Comparison of ENCODE assay signal across 9 mouse cellular contexts in the genomic region with DNA sequence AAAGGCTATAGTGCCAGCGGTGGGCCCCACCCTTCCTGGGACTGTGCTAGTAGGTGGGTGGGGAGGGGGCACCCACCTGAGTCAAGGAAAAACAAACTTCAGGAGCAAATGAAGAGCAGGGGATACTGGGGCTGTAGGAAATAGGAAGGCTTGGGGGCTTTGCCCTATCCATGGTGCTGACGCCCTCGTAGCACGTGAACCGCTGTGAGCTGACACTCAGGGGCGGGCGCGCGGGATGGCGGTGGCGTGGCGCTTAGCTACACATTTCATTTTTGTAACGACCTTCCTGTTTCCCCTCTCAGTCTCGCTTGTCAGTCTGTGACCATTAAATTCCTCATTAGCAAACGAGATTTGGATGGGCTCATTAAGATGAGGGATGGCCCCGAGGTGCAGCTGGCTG. TPM values are rescaled to one million over a fixed set of nuclear protein-coding genes. Genes with fewer than 3 reads are reported as not detected.
DNase-seq lines count a peak whose midpoint lies in the region; ATAC-seq and TF ChIP-seq lines count a peak whose summit lies in the region.
"Had no signal": no experiment of that assay in that cellular context is flagged by ENCODE, and none has a peak within 500 bp of the region (broad histone marks: within the 10 kb centered on the region; RNA-seq: fewer than 3 reads in every experiment).

No protein-coding gene starts in this region.

- H3K9me3 ChIP-seq in limb, embryonic 14.5 days (ENCODE audit: control insufficient read depth, low read length): no peaks in the 10 kb centered on the region

- no peak overlapping the region for H3K4me2 ChIP-seq in limb, embryonic 14.5 days (replicated peaks; ENCODE audit: low read depth, low read length, severe bottlenecking)

- no peak for TF ChIP-seq POLR2A in limb, embryonic 14.5 days (IDR thresholded peaks at IDR 0.05; ENCODE audit: borderline replicate concordance, extremely low read depth, insufficient read depth, insufficient read length)

- no peaks in the 10 kb centered on the region for H3K36me3 ChIP-seq in limb, embryonic 14.5 days (ENCODE audit: control insufficient read depth, insufficient read depth, low read length)

- ATAC-seq in limb, embryonic 14.5 days (ENCODE audit: low FRiP score, low read depth): no peak

- H3K27me3 ChIP-seq in limb, embryonic 14.5 days (ENCODE audit: control insufficient read depth, insufficient read depth, low read length): no peaks in the 10 kb centered on the region

- no peak overlapping the region for H3K9ac ChIP-seq in limb, embryonic 14.5 days (ENCODE audit: low read depth, low read length, severe bottlenecking)
- H3K9ac ChIP-seq: liver, embryonic 14.5 days had no signal

- no peaks in the 10 kb centered on the region for H3K4me1 ChIP-seq in limb, embryonic 14.5 days (ENCODE audit: control insufficient read depth, insufficient read depth, low read length)

- no peak overlapping the region for H3K27ac ChIP-seq in limb, embryonic 14.5 days (replicated peaks; ENCODE audit: low read depth, low read length)
- H3K27ac ChIP-seq: liver, embryonic 14.5 days had no signal

- 5% methylated on average over 16 of the region's 16 CpGs for WGBS in limb, embryonic 14.5 days

- peak; percentile 75 for DNase-seq in embryo, embryonic 10 days (ENCODE audit: low spot score)
- no peak for DNase-seq in embryo, embryonic 9.5 days (ENCODE audit: extremely low spot score)
- DNase-seq in thymus, postnatal 14 days: peak; percentile 35
- DNase-seq in thymus, adult 18-20 months: no peak
- DNase-seq in limb, embryonic 14.5 days (ENCODE audit: low spot score): peak; percentile 63
- peak; percentile 72 for DNase-seq in retina, postnatal 1 day
- no peak for DNase-seq in heart, adult 11 months
- no peak for DNase-seq in left cerebral cortex, postnatal 25 days (ENCODE audit: low spot score in 2 of 2)

- H3K4me3 ChIP-seq in limb, embryonic 14.5 days (replicated peaks; ENCODE audit: low read length): no peak overlapping the region

- intact Hi-C loops in left cerebral cortex, postnatal 25 days (cut with DNase I): no loop called here

RNA-seq across cellular contexts. Expression of a gene that starts 15.8 kb away (rescaled TPM):
- polyA plus RNA-seq in limb, embryonic 14.5 days (2012; rRNA removed): 1,565 and 2,419 TPM in 2 replicates
- 1,011 and 1,139 TPM in 2 replicates for polyA plus RNA-seq in limb, embryonic 14.5 days (2014; fragmentation: Nextera tagmentation; extraction: Ambion mirVana)
- 100 to 1,000 TPM; 765 to 799 TPM for total RNA-seq in left cerebral cortex, postnatal 25 days (2021)

RNA-seq across cellular contexts. Expression of a gene that starts 22.7 kb away (rescaled TPM):
- 16.9 and 21.3 TPM in 2 replicates for polyA plus RNA-seq in limb, embryonic 14.5 days (2012; rRNA removed)
- polyA plus RNA-seq in limb, embryonic 14.5 days (2014; fragmentation: Nextera tagmentation; extraction: Ambion mirVana): 21.7 and 25.9 TPM in 2 replicates
- 10 to 100 TPM; 18.6 to 21.4 TPM for total RNA-seq in left cerebral cortex, postnatal 25 days (2021)

Comparison
In these comparisons a context has a peak if more than half of its experiments do, and no peak if none do; other contexts are left out.
1. DNase-seq: peak in embryo, embryonic 10 days (single experiment), thymus, postnatal 14 days (single experiment), limb, embryonic 14.5 days (single experiment) and retina, postnatal 1 day (single experiment); none in embryo, embryonic 9.5 days (single experiment), thymus, adult 18-20 months (0 of 2), heart, adult 11 months (single experiment) and left cerebral cortex, postnatal 25 days (0 of 2).